Mouse (Mus musculus) layer of hippocampus, adult 2 months (tissue): ENCODE results near the gene Gnb3. TPM values are rescaled to one million over a fixed set of nuclear protein-coding genes. Genes with fewer than 3 reads are reported as not detected.

Experiments
- DNase-seq, 2 experiments: peaks; one replicate each; pipeline ENCODE4 v3.0.0; 2022; ENCODE audit warnings: low spot score in 2 of 2
- H3K27ac ChIP-seq: fragments of 200-600 bp; 2 replicates; pipeline ENCODE4 v1.8.1; 2022
- H3K4me3 ChIP-seq: fragments of 200-600 bp; 2 replicates; pipeline ENCODE4 v1.8.1; 2022; ENCODE audit warnings: mild to moderate bottlenecking
- CTCF ChIP-seq: fragments of 200-600 bp; conservative IDR thresholded peaks from 2 replicates; pipeline ENCODE4 v1.8.1; 2022; ENCODE audit warnings: antibody characterized with exemption, mild to moderate bottlenecking, moderate library complexity
- total RNA-seq, 2 experiments: library from RNA; stranded (reverse); gene quantifications; 2 replicates each; pipeline ENCODE4 v1.2.3; 2021

Gene Gnb3
- total RNA-seq, 2 experiments from 2014 or later = 0.20 TPM; not detected in 1

GRCm38 (mm10) chr6:124791911-124792310 is 48.2 kb downstream of the Gnb3 start:
- Histone ChIP-seq H3K27ac (no peak overlapping the region), H3K4me3 (no peak overlapping the region)
- TF ChIP-seq CTCF = no peak
- no peak for DNase-seq

DNA sequence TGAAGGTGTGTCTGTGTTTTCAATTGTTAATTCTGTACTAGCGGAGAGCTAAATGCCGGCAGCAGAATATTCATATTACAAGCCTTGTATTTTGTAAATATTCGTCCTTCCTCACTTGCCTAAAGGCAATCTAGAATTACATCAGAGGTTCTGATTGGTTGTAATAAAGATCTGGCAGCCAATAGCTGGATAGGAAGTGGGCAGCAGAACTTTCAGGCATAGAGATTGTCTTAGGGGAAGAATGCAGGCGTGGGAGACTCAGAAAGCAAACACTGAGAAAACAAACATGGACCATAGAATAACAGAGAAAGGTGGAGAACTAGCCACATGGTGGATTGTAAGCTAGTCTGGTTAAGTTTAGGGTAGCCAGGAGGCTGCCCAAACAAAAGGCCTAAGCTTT is 50.0 kb downstream of the Gnb3 start:
- TF ChIP-seq CTCF = no peak
- H3K27ac ChIP-seq = no peak overlapping the region
- no peak for DNase-seq
- H3K4me3 ChIP-seq = no peak overlapping the region

DNA sequence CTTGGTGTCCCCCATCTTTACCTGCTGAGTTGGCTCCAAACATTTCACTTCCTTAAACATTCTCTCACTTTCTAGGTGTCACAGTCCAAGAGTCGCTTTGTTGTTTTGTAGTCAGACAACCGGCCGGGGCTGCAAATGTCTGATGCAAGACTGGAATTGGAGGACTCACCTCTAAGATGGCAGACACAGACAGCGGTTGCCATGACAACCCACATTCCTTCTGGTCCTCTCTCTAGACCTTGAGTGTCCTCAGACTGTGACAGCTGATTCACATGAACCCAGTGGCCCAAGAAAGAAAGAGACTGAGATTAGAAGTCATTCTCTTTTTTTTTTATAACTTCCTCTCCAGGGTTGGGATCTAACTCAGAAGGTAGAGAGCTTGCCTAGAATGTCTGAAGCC is 50.6 kb downstream of the Gnb3 start:
- H3K4me3 ChIP-seq = no peak overlapping the region
- no peak for TF ChIP-seq CTCF
- no peak overlapping the region for H3K27ac ChIP-seq
- DNase-seq = no peak

- no peak overlapping the region for H3K4me3 ChIP-seq
- no peak for TF ChIP-seq CTCF
- no peak for DNase-seq
- no peak overlapping the region for H3K27ac ChIP-seq
These were observed 52.4 kb downstream of the Gnb3 start for GRCm38 (mm10) chr6:124787722-124788121.

GRCm38 (mm10) chr6:124786756-124787420 is 53.2 kb downstream of the Gnb3 start:
- H3K27ac ChIP-seq = peak overlapping the region; percentile 10; the same call in 1 of the 2 replicates
- TF ChIP-seq CTCF = no peak
- H3K4me3 ChIP-seq = no peak overlapping the region
- no peak for DNase-seq

Other genes with a start within 250 kb of the Gnb3 start
- gene C1s2, start 204.2 kb downstream of the Gnb3 start, total RNA-seq = under 1 TPM; 0.26 to 0.52 TPM
- 10 to 100 TPM; 31.0 to 32.6 TPM for gene Lpcat3, start 177.2 kb downstream of the Gnb3 start, total RNA-seq
- gene Emg1, start 128.1 kb downstream of the Gnb3 start, total RNA-seq = 10 to 100 TPM; 58.0 to 58.7 TPM
- gene Phb2, start 127.9 kb downstream of the Gnb3 start, total RNA-seq = 100 to 1,000 TPM; 121 to 124 TPM
- gene Ptpn6, start 101.6 kb downstream of the Gnb3 start, total RNA-seq = 1 to 10 TPM; 5.5 to 6.6 TPM
- gene Grcc10, start 98.9 kb downstream of the Gnb3 start, total RNA-seq = 100 to 1,000 TPM; 295 to 339 TPM
- gene Gm45234, start 84.3 kb downstream of the Gnb3 start, total RNA-seq = not detected
- gene Atn1, start 83.8 kb downstream of the Gnb3 start, total RNA-seq = 100 to 1,000 TPM; 159 to 164 TPM
- 1,000 to 10,000 TPM in 1 of 2 experiments, 100 to 1,000 TPM in 1; 981 to 1,025 TPM for gene Eno2, start 70.6 kb downstream of the Gnb3 start, total RNA-seq
- gene Lrrc23, start 60.5 kb downstream of the Gnb3 start, total RNA-seq = 1 to 10 TPM; 1.4 to 1.6 TPM
- 1 to 10 TPM; 3.4 to 4.6 TPM for gene Spsb2, start 31.6 kb downstream of the Gnb3 start, total RNA-seq
- 100 to 1,000 TPM; 713 to 768 TPM for gene Tpi1, start 26.0 kb downstream of the Gnb3 start, total RNA-seq
- gene Usp5, start 10.8 kb downstream of the Gnb3 start, total RNA-seq = 100 to 1,000 TPM; 185 to 198 TPM
- 1 to 10 TPM in 1 of 2 experiments, under 1 TPM in 1; 0.47 to 1.3 TPM for gene Cdca3, start 10.7 kb downstream of the Gnb3 start, total RNA-seq
- 10 to 100 TPM; 33.7 to 36.7 TPM for gene P3h3, start 17.5 kb upstream of the Gnb3 start, total RNA-seq
- 100 to 1,000 TPM; 181 to 199 TPM for gene Gpr162, start 23.7 kb upstream of the Gnb3 start, total RNA-seq
- under 1 TPM; 0.18 to 0.47 TPM for gene Cd4, start 47.9 kb upstream of the Gnb3 start, total RNA-seq
- 1 to 10 TPM; 1.3 to 1.7 TPM for gene Lag3, start 71.4 kb upstream of the Gnb3 start, total RNA-seq
- 1,000 to 10,000 TPM in 1 of 2 experiments, 100 to 1,000 TPM in 1; 991 to 1,057 TPM for gene Ptms, start 79.8 kb upstream of the Gnb3 start, total RNA-seq
- gene Mlf2, start 91.1 kb upstream of the Gnb3 start, total RNA-seq = 100 to 1,000 TPM; 627 to 642 TPM
- 100 to 1,000 TPM; 136 to 151 TPM for gene Cops7a, start 125.3 kb upstream of the Gnb3 start, total RNA-seq
- gene Pianp, start 156.4 kb upstream of the Gnb3 start, total RNA-seq = 100 to 1,000 TPM; 163 to 181 TPM
- 10 to 100 TPM; 50.0 to 50.9 TPM for gene Zfp384, start 168.9 kb upstream of the Gnb3 start, total RNA-seq
- 10 to 100 TPM; 60.1 to 63.2 TPM for gene Ing4, start 199.5 kb upstream of the Gnb3 start, total RNA-seq
- gene Acrbp, start 209.4 kb upstream of the Gnb3 start, total RNA-seq = 10 to 100 TPM; 15.9 to 19.2 TPM
- gene Lpar5, start 227.6 kb upstream of the Gnb3 start, total RNA-seq = 1 to 10 TPM in 1 of 2 experiments, under 1 TPM in 1; 0.61 to 1.1 TPM